ENCODE assay signal across 14 mouse cellular contexts in genomic region chr11:4691213-4691612, GRCm38 (mm10). TPM values are rescaled to one million over a fixed set of nuclear protein-coding genes. Genes with fewer than 3 reads are reported as not detected.
DNase-seq lines count a peak whose midpoint lies in the region; ATAC-seq and TF ChIP-seq lines count a peak whose summit lies in the region.
"Had no signal": no experiment of that assay in that cellular context is flagged by ENCODE, and none has a peak within 500 bp of the region (broad histone marks: within the 10 kb centered on the region; RNA-seq: fewer than 3 reads in every experiment).

No protein-coding gene starts in this region.

- no peaks in the 10 kb centered on the region for H3K36me3 ChIP-seq in hindbrain, embryonic 14.5 days (replicated peaks; ENCODE audit: control insufficient read depth, insufficient read depth)
- H3K36me3 ChIP-seq in hindbrain, embryonic 12.5 days: no peaks in the 10 kb centered on the region
- no peaks in the 10 kb centered on the region for H3K36me3 ChIP-seq in midbrain, postnatal 0 days (ENCODE audit: insufficient read depth, low read length)
- no peaks in the 10 kb centered on the region for H3K36me3 ChIP-seq in midbrain, embryonic 13.5 days
- H3K36me3 ChIP-seq: heart, embryonic 12.5 days; neural tube, embryonic 12.5 days had no signal

- no peaks in the 10 kb centered on the region for H3K9me3 ChIP-seq in hindbrain, embryonic 14.5 days (ENCODE audit: control insufficient read depth, low read length)
- peaks cover 5% of the 10 kb centered on the region; the same call in 1 of the 2 replicates for H3K9me3 ChIP-seq in hindbrain, embryonic 12.5 days (replicated peaks)
- H3K9me3 ChIP-seq in midbrain, postnatal 0 days (ENCODE audit: low read length): no peaks in the 10 kb centered on the region
- no peaks in the 10 kb centered on the region for H3K9me3 ChIP-seq in midbrain, embryonic 13.5 days
- H3K9me3 ChIP-seq: neural tube, embryonic 12.5 days had no signal

- no peak overlapping the region for H3K27ac ChIP-seq in hindbrain, embryonic 14.5 days
- H3K27ac ChIP-seq in hindbrain, embryonic 12.5 days: no peak overlapping the region
- no peak overlapping the region for H3K27ac ChIP-seq in midbrain, postnatal 0 days (ENCODE audit: low read depth, low read length)
- H3K27ac ChIP-seq in midbrain, embryonic 13.5 days: no peak overlapping the region
- H3K27ac ChIP-seq: neural tube, embryonic 12.5 days had no signal

- H3K9ac ChIP-seq in hindbrain, embryonic 14.5 days: no peak overlapping the region
- H3K9ac ChIP-seq in hindbrain, embryonic 12.5 days: no peak overlapping the region
- no peak overlapping the region for H3K9ac ChIP-seq in midbrain, postnatal 0 days (replicated peaks; ENCODE audit: low read length, poor library complexity, severe bottlenecking)
- no peak overlapping the region for H3K9ac ChIP-seq in midbrain, embryonic 13.5 days (replicated peaks)
- H3K9ac ChIP-seq: heart, embryonic 12.5 days; neural tube, embryonic 12.5 days had no signal

- no peak for TF ChIP-seq CTCF in midbrain, postnatal 0 days (IDR thresholded peaks at IDR 0.05)

- ATAC-seq in hindbrain, embryonic 14.5 days (ENCODE audit: low FRiP score): no peak
- no peak for ATAC-seq in hindbrain, embryonic 12.5 days (ENCODE audit: low FRiP score)
- no peak for ATAC-seq in midbrain, postnatal 0 days (ENCODE audit: low FRiP score)
- no peak for ATAC-seq in midbrain, embryonic 13.5 days

- H3K27me3 ChIP-seq in hindbrain, embryonic 14.5 days (ENCODE audit: control insufficient read depth, insufficient read depth, low read length): no peaks in the 10 kb centered on the region
- H3K27me3 ChIP-seq in hindbrain, embryonic 12.5 days: no peaks in the 10 kb centered on the region
- H3K27me3 ChIP-seq in midbrain, postnatal 0 days (ENCODE audit: insufficient read depth, low read length): no peaks in the 10 kb centered on the region
- H3K27me3 ChIP-seq in midbrain, embryonic 13.5 days: no peaks in the 10 kb centered on the region
- H3K27me3 ChIP-seq: CH12.LX; heart, embryonic 12.5 days; neural tube, embryonic 12.5 days had no signal

- no peaks in the 10 kb centered on the region for H3K4me1 ChIP-seq in hindbrain, embryonic 14.5 days (replicated peaks; ENCODE audit: control insufficient read depth, insufficient read depth, low read length)
- H3K4me1 ChIP-seq in hindbrain, embryonic 12.5 days: no peaks in the 10 kb centered on the region
- no peaks in the 10 kb centered on the region for H3K4me1 ChIP-seq in midbrain, postnatal 0 days (ENCODE audit: insufficient read depth, low read length)
- no peaks in the 10 kb centered on the region for H3K4me1 ChIP-seq in midbrain, embryonic 13.5 days (replicated peaks)
- H3K4me1 ChIP-seq: heart, embryonic 12.5 days; neural tube, embryonic 12.5 days had no signal

- H3K4me3 ChIP-seq in hindbrain, embryonic 14.5 days (replicated peaks; ENCODE audit: low read length): no peak overlapping the region
- no peak overlapping the region for H3K4me3 ChIP-seq in hindbrain, embryonic 12.5 days
- H3K4me3 ChIP-seq in midbrain, postnatal 0 days (ENCODE audit: low read depth, low read length): no peak overlapping the region
- no peak overlapping the region for H3K4me3 ChIP-seq in midbrain, embryonic 13.5 days (replicated peaks)
- H3K4me3 ChIP-seq: heart, embryonic 12.5 days; neural tube, embryonic 12.5 days had no signal

- 58% methylated on average over 10 of the region's 10 CpGs for WGBS in hindbrain, embryonic 14.5 days
- WGBS in hindbrain, embryonic 12.5 days: 64% methylated on average over 10 of the region's 10 CpGs
- 66% methylated on average over 10 of the region's 10 CpGs for WGBS in midbrain, postnatal 0 days
- WGBS in midbrain, embryonic 13.5 days: 64% methylated on average over 10 of the region's 10 CpGs

- H3K4me2 ChIP-seq in hindbrain, embryonic 14.5 days (replicated peaks): no peak overlapping the region
- H3K4me2 ChIP-seq in hindbrain, embryonic 12.5 days (replicated peaks): no peak overlapping the region
- H3K4me2 ChIP-seq in midbrain, postnatal 0 days (ENCODE audit: low read depth, low read length, poor library complexity, severe bottlenecking): no peak overlapping the region
- H3K4me2 ChIP-seq in midbrain, embryonic 13.5 days (replicated peaks): no peak overlapping the region
- H3K4me2 ChIP-seq: heart, embryonic 12.5 days; midbrain, embryonic 11.5 days; neural tube, embryonic 12.5 days had no signal

- DNase-seq in hindbrain, embryonic 14.5 days (ENCODE audit: low spot score): peak; percentile 27
- peak; percentile 44 for DNase-seq in midbrain, postnatal 0 days (ENCODE audit: low spot score)
- peak; percentile 89 for DNase-seq in adrenal gland, adult 2 months
- DNase-seq in layer of hippocampus, postnatal 14 days (ENCODE audit: low spot score in 2 of 2): peak; percentile 65 to 77
- DNase-seq in kidney, postnatal 36 days: no peak
- DNase-seq: gastrocnemius, postnatal 10 days; kidney, postnatal 25 days; lung, adult 18-20 months had no signal

RNA-seq across cellular contexts. Expression of gene Uqcr10, which starts 12.9 kb away (rescaled TPM):
- 603 and 721 TPM in 2 replicates for polyA plus RNA-seq in hindbrain, embryonic 14.5 days (2014; fragmentation: Nextera tagmentation; extraction: Ambion mirVana)
- polyA plus RNA-seq in hindbrain, embryonic 12.5 days (2016; fragmentation: Nextera tagmentation; extraction: Ambion mirVana): 444 and 517 TPM in 2 replicates
- 294 and 403 TPM in 2 replicates for total RNA-seq in midbrain, postnatal 0 days (2014; rRNA removed)
- 788 and 843 TPM in 2 replicates for polyA plus RNA-seq in midbrain, postnatal 0 days (2015; fragmentation: Nextera tagmentation; extraction: Ambion mirVana)
- 524 and 547 TPM in 2 replicates for polyA plus RNA-seq in midbrain, embryonic 13.5 days (2015; fragmentation: Nextera tagmentation; extraction: Ambion mirVana)
- 1,000 to 10,000 TPM in 1 of 2 experiments, 100 to 1,000 TPM in 1; 942 to 1,033 TPM for total RNA-seq in adrenal gland, adult 2 months (2021)
- 916 and 1,226 TPM in 2 replicates for polyA plus RNA-seq in adrenal gland, adult 2 months (2012; rRNA removed)
- total RNA-seq in layer of hippocampus, postnatal 14 days (2021): 100 to 1,000 TPM; 480 to 497 TPM

RNA-seq across cellular contexts. Expression of gene Zmat5, which starts 13.3 kb away (rescaled TPM):
- polyA plus RNA-seq in hindbrain, embryonic 14.5 days (2014; fragmentation: Nextera tagmentation; extraction: Ambion mirVana): 57.3 and 58.3 TPM in 2 replicates
- polyA plus RNA-seq in hindbrain, embryonic 12.5 days (2016; fragmentation: Nextera tagmentation; extraction: Ambion mirVana): 64.6 and 68.9 TPM in 2 replicates
- total RNA-seq in midbrain, postnatal 0 days (2014; rRNA removed): 25.9 and 28.2 TPM in 2 replicates
- polyA plus RNA-seq in midbrain, postnatal 0 days (2015; fragmentation: Nextera tagmentation; extraction: Ambion mirVana): 43.5 and 51.7 TPM in 2 replicates
- polyA plus RNA-seq in midbrain, embryonic 13.5 days (2015; fragmentation: Nextera tagmentation; extraction: Ambion mirVana): 66.9 and 72.9 TPM in 2 replicates
- 10 to 100 TPM; 45.6 to 60.6 TPM for total RNA-seq in adrenal gland, adult 2 months (2021)
- 52.9 and 67.8 TPM in 2 replicates for polyA plus RNA-seq in adrenal gland, adult 2 months (2012; rRNA removed)
- total RNA-seq in layer of hippocampus, postnatal 14 days (2021): 10 to 100 TPM; 30.2 to 36.7 TPM

RNA-seq across cellular contexts. Expression of gene Ascc2, which starts 53.7 kb away (rescaled TPM):
- 19.5 and 20.2 TPM in 2 replicates for polyA plus RNA-seq in hindbrain, embryonic 14.5 days (2014; fragmentation: Nextera tagmentation; extraction: Ambion mirVana)
- polyA plus RNA-seq in hindbrain, embryonic 12.5 days (2016; fragmentation: Nextera tagmentation; extraction: Ambion mirVana): 30.4 and 35.5 TPM in 2 replicates
- total RNA-seq in midbrain, postnatal 0 days (2014; rRNA removed): 15.5 and 15.8 TPM in 2 replicates
- polyA plus RNA-seq in midbrain, postnatal 0 days (2015; fragmentation: Nextera tagmentation; extraction: Ambion mirVana): 14.8 and 15.6 TPM in 2 replicates
- 23.1 and 23.8 TPM in 2 replicates for polyA plus RNA-seq in midbrain, embryonic 13.5 days (2015; fragmentation: Nextera tagmentation; extraction: Ambion mirVana)
- 10 to 100 TPM; 46.3 to 51.5 TPM for total RNA-seq in adrenal gland, adult 2 months (2021)
- polyA plus RNA-seq in adrenal gland, adult 2 months (2012; rRNA removed): 10.7 and 12.8 TPM in 2 replicates
- 10 to 100 TPM; 24.1 to 24.4 TPM for total RNA-seq in layer of hippocampus, postnatal 14 days (2021)

RNA-seq across cellular contexts. Expression of gene Cabp7, which starts 55.4 kb away (rescaled TPM):
- 2.2 and 2.5 TPM in 2 replicates for polyA plus RNA-seq in hindbrain, embryonic 14.5 days (2014; fragmentation: Nextera tagmentation; extraction: Ambion mirVana)
- polyA plus RNA-seq in hindbrain, embryonic 12.5 days (2016; fragmentation: Nextera tagmentation; extraction: Ambion mirVana): 1.7 and 2.1 TPM in 2 replicates
- total RNA-seq in midbrain, postnatal 0 days (2014; rRNA removed): 13.1 and 15.7 TPM in 2 replicates
- polyA plus RNA-seq in midbrain, postnatal 0 days (2015; fragmentation: Nextera tagmentation; extraction: Ambion mirVana): 1.8 and 2.1 TPM in 2 replicates
- 0.69 and 1.0 TPM in 2 replicates for polyA plus RNA-seq in midbrain, embryonic 13.5 days (2015; fragmentation: Nextera tagmentation; extraction: Ambion mirVana)
- total RNA-seq in adrenal gland, adult 2 months (2021): under 1 TPM in 1 of 2 experiments, not detected in 1; 0.24 TPM
- polyA plus RNA-seq in adrenal gland, adult 2 months (2012; rRNA removed): 0.08 and 0.28 TPM in 2 replicates
- total RNA-seq in layer of hippocampus, postnatal 14 days (2021): 100 to 1,000 TPM; 138 to 156 TPM

Comparison
In these comparisons a context has a peak if more than half of its experiments do, and no peak if none do; other contexts are left out.
1. DNase-seq: peak in hindbrain, embryonic 14.5 days (single experiment), midbrain, postnatal 0 days (single experiment), adrenal gland, adult 2 months (single experiment) and layer of hippocampus, postnatal 14 days (2 of 2); none in kidney, postnatal 36 days (0 of 2).